Mouse (Mus musculus): ENCODE measurements at regions not wholly inside any gene's neighbourhood (a gene's known extent, or its start where the extent isn't known, plus 50 kb on each side); places are given as distances from the start of the nearest gene placed in this dataset.

GRCm38 (mm10) chr12:92285511-92285910, 436.6 kb upstream of the Sel1l start:
- Histone ChIP-seq H3K4me2 (replicated peaks) (no peak overlapping the region), H3K4me1 (no peaks in the 10 kb centered on the region), H3K4me3 (no peak overlapping the region), H3K9ac (no peak overlapping the region), H3K9me3 (no peaks in the 10 kb centered on the region), H3K27me3 (no peaks in the 10 kb centered on the region), H3K27ac (no peak overlapping the region), H3K36me3 (no peaks in the 10 kb centered on the region)
- WGBS = 90% methylated on average over 5 of the region's 5 CpGs
- no peak for ATAC-seq (ENCODE audit: insufficient number of reproducible peaks, insufficient read depth, low FRiP score, low TSS enrichment)

- H3K9me3 ChIP-seq = no peaks in the 10 kb centered on the region
- no peaks in the 10 kb centered on the region for H3K27me3 ChIP-seq
- no peak overlapping the region for H3K4me3 ChIP-seq
- no peak for ATAC-seq (ENCODE audit: insufficient number of reproducible peaks, insufficient read depth, low FRiP score, low TSS enrichment)
- no peaks in the 10 kb centered on the region for H3K4me1 ChIP-seq
- H3K36me3 ChIP-seq = no peaks in the 10 kb centered on the region
- no peak overlapping the region for H3K27ac ChIP-seq
- no peak overlapping the region for H3K9ac ChIP-seq
- WGBS = 73% methylated on average over 1 of the region's 1 CpGs
- H3K4me2 ChIP-seq (replicated peaks) = no peak overlapping the region
Observed at GRCm38 (mm10) chr12:92280470-92280869, 431.5 kb upstream of the Sel1l start.

DNA sequence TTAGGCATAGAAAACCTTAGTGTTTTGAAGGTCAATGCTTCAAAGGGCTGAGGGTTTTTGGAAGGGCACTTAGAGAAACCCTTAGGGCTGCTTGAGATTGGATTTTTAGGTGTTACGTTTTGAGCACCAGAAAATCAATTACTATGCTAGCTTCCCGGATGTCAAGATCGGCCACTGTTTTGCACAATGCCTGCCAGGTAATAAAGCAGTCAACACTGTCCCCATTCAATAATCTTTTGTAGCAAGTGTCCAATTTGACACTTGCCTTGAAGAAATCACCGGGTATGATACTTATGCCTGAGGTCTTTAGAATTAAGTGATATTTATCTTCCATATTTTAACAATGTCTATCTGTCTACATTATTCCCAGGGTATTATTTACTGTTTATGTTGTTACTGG, 403.0 kb upstream of the Sel1l start:
- Histone ChIP-seq H3K27ac (no peak overlapping the region), H3K9ac (no peak overlapping the region), H3K4me1 (0 out of 2 replicates have a peak, but pooled peaks cover 3% of the 10 kb centered on the region), H3K4me2 (replicated peaks) (no peak overlapping the region), H3K27me3 (no peaks in the 10 kb centered on the region), H3K9me3 (no peaks in the 10 kb centered on the region), H3K36me3 (no peaks in the 10 kb centered on the region), H3K4me3 (no peak overlapping the region)
- WGBS = 59% methylated on average over 4 of the region's 4 CpGs
- no peak for ATAC-seq (ENCODE audit: insufficient number of reproducible peaks, insufficient read depth, low FRiP score, low TSS enrichment)

GRCm38 (mm10) chr12:92246790-92247451, 398.0 kb upstream of the Sel1l start:
- Histone ChIP-seq H3K27ac (no peak overlapping the region), H3K27me3 (no peaks in the 10 kb centered on the region), H3K9me3 (no peaks in the 10 kb centered on the region), H3K4me3 (no peak overlapping the region), H3K9ac (no peak overlapping the region), H3K36me3 (no peaks in the 10 kb centered on the region), H3K4me2 (replicated peaks) (no peak overlapping the region), H3K4me1 (0 out of 2 replicates have a peak, but pooled peaks cover 5% of the 10 kb centered on the region)
- peak; percentile 87 for ATAC-seq (ENCODE audit: insufficient number of reproducible peaks, insufficient read depth, low FRiP score, low TSS enrichment)
- 39% methylated on average over 6 of the region's 6 CpGs for WGBS

GRCm38 (mm10) chr12:92239956-92240699, 391.2 kb upstream of the Sel1l start:
- no peak overlapping the region for H3K9ac ChIP-seq
- no peaks in the 10 kb centered on the region for H3K9me3 ChIP-seq
- no peaks in the 10 kb centered on the region for H3K27me3 ChIP-seq
- no peak overlapping the region for H3K4me3 ChIP-seq
- WGBS = 68% methylated on average over 5 of the region's 5 CpGs
- H3K27ac ChIP-seq = no peak overlapping the region
- no peak for ATAC-seq (ENCODE audit: insufficient number of reproducible peaks, insufficient read depth, low FRiP score, low TSS enrichment)
- H3K36me3 ChIP-seq = no peaks in the 10 kb centered on the region
- no peak overlapping the region for H3K4me2 ChIP-seq (replicated peaks)
- no peaks in the 10 kb centered on the region for H3K4me1 ChIP-seq

GRCm38 (mm10) chr12:92233650-92234408, 384.9 kb upstream of the Sel1l start:
- no peak; the same call in 1 of the 2 replicates for ATAC-seq (ENCODE audit: insufficient number of reproducible peaks, insufficient read depth, low FRiP score, low TSS enrichment)

GRCm38 (mm10) chr12:92228585-92228984, 379.6 kb upstream of the Sel1l start:
- no peak overlapping the region for H3K4me3 ChIP-seq
- no peaks in the 10 kb centered on the region for H3K9me3 ChIP-seq
- no peaks in the 10 kb centered on the region for H3K27me3 ChIP-seq
- no peaks in the 10 kb centered on the region for H3K4me1 ChIP-seq
- H3K36me3 ChIP-seq = no peaks in the 10 kb centered on the region
- 83% methylated on average over 4 of the region's 4 CpGs for WGBS
- no peak for ATAC-seq (ENCODE audit: insufficient number of reproducible peaks, insufficient read depth, low FRiP score, low TSS enrichment)
- H3K27ac ChIP-seq = no peak overlapping the region
- no peak overlapping the region for H3K9ac ChIP-seq
- no peak overlapping the region for H3K4me2 ChIP-seq (replicated peaks)

More at GRCm38 (mm10) chr12:92233650-92234408, 384.9 kb upstream of the Sel1l start:
- H3K27ac ChIP-seq = no peak overlapping the region
- no peak overlapping the region for H3K4me2 ChIP-seq (replicated peaks)
- no peaks in the 10 kb centered on the region for H3K4me1 ChIP-seq
- no peaks in the 10 kb centered on the region for H3K9me3 ChIP-seq
- 82% methylated on average over 3 of the region's 3 CpGs for WGBS
- H3K4me3 ChIP-seq = no peak overlapping the region
- H3K27me3 ChIP-seq = no peaks in the 10 kb centered on the region
- H3K36me3 ChIP-seq = no peaks in the 10 kb centered on the region
- H3K9ac ChIP-seq = no peak overlapping the region

DNA sequence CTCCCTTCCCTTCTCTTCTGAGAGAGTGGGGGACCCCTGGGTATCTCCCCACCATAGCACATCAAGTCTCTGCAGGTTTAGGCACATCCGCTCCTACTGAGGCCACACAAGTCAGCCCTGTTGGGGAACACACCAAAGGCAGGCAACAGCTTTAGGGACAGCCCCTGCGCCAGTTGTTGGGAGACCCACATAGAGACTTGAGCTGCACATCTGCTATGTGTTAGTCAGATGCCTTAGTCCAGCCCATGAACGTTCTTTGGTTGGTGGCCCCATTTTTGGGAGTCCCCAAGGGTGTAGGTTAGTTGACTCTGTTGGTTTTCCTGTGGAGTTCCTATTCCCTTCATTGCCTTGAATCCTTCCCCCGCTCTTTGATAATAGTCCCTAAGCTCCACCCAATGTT, 354.4 kb upstream of the Sel1l start:
- no peaks in the 10 kb centered on the region for H3K4me1 ChIP-seq
- ATAC-seq (ENCODE audit: insufficient number of reproducible peaks, insufficient read depth, low FRiP score, low TSS enrichment) = 0 out of 2 replicates have a peak, but pooled peaks have one; percentile 28
- H3K9ac ChIP-seq = no peak overlapping the region
- H3K9me3 ChIP-seq = no peaks in the 10 kb centered on the region
- H3K36me3 ChIP-seq = no peaks in the 10 kb centered on the region
- H3K27ac ChIP-seq = no peak overlapping the region
- 83% methylated on average over 4 of the region's 4 CpGs for WGBS
- H3K4me3 ChIP-seq = no peak overlapping the region
- no peaks in the 10 kb centered on the region for H3K27me3 ChIP-seq
- H3K4me2 ChIP-seq (replicated peaks) = no peak overlapping the region

- Histone ChIP-seq H3K27me3 (no peaks in the 10 kb centered on the region), H3K4me2 (replicated peaks) (no peak overlapping the region), H3K4me1 (no peaks in the 10 kb centered on the region), H3K36me3 (no peaks in the 10 kb centered on the region), H3K4me3 (no peak overlapping the region), H3K9ac (no peak overlapping the region), H3K27ac (no peak overlapping the region), H3K9me3 (no peaks in the 10 kb centered on the region)
- 73% methylated on average over 1 of the region's 1 CpGs for WGBS
- no peak for ATAC-seq (ENCODE audit: insufficient number of reproducible peaks, insufficient read depth, low FRiP score, low TSS enrichment)
Observed at GRCm38 (mm10) chr12:92200602-92201001, 351.6 kb upstream of the Sel1l start.

DNA sequence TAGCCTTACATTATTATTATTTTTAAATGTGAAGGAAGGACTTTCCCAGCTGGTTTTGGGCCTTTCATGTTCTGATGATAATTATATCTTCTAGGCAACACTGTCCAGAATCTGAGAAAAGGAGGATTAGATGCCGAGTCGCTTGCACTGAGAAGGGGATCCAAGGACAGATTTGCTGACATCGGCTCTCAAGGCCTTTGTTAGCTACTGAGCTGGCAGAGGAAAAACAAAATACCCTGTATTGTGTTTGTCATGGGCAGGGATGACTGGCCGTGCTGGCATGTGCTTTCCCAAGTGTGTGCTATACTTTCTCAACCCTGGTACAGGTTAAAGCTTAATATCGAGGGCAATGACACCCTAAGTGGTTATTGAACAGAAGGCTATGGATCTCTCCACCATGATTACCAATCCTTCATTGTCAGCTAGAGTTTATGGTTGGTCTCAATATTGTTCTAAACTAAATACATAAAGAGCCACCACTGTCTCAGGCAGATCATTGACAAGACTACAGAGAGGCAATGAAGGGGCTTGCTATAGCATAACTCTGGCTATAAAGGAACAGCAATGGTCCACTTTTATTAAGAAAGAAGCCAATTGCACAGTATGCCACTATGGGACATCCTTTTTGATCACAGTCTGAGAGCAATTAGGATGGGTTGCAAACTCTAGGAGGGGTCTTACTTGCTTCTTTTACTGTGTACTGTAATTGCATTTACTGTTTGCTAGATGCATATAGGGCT, 350.0 kb upstream of the Sel1l start:
- Histone ChIP-seq H3K27me3 (no peaks in the 10 kb centered on the region), H3K36me3 (no peaks in the 10 kb centered on the region), H3K4me2 (replicated peaks) (no peak overlapping the region), H3K9me3 (no peaks in the 10 kb centered on the region), H3K4me1 (no peaks in the 10 kb centered on the region), H3K4me3 (no peak overlapping the region), H3K27ac (no peak overlapping the region), H3K9ac (no peak overlapping the region)
- no peak for ATAC-seq (ENCODE audit: insufficient number of reproducible peaks, insufficient read depth, low FRiP score, low TSS enrichment)
- 76% methylated on average over 5 of the region's 5 CpGs for WGBS

GRCm38 (mm10) chr12:92193934-92194685, 345.2 kb upstream of the Sel1l start:
- Histone ChIP-seq H3K36me3 (no peaks in the 10 kb centered on the region), H3K4me1 (no peaks in the 10 kb centered on the region), H3K4me3 (no peak overlapping the region), H3K9me3 (no peaks in the 10 kb centered on the region), H3K27me3 (no peaks in the 10 kb centered on the region), H3K27ac (no peak overlapping the region), H3K9ac (no peak overlapping the region), H3K4me2 (replicated peaks) (no peak overlapping the region)
- WGBS = 84% methylated on average over 6 of the region's 6 CpGs
- ATAC-seq (ENCODE audit: insufficient number of reproducible peaks, insufficient read depth, low FRiP score, low TSS enrichment) = no peak

All from embryonic facial prominence, embryonic 12.5 days (tissue).